Mouse (Mus musculus): ENCODE data around the gene Ttc7b.

GRCm38 (mm10) chr12:100508668-100509067 is 12.0 kb downstream of the Ttc7b start:
- TF ChIP-seq CEBPB (IDR thresholded peaks at IDR 0.05; ENCODE audit: low read depth) (no peak), CTCF (IDR thresholded peaks at IDR 0.05; ENCODE audit: control insufficient read depth, insufficient read depth, insufficient read length) (no peak), USF1 (IDR thresholded peaks at IDR 0.05; ENCODE audit: low read depth) (no peak), MYOD1 (IDR thresholded peaks at IDR 0.05; ENCODE audit: control insufficient read depth, insufficient read length, low read depth) (no peak), MYOG (IDR thresholded peaks at IDR 0.05; ENCODE audit: control insufficient read depth, extremely low read depth, insufficient read length) (no peak), MAX (IDR thresholded peaks at IDR 0.05) (no peak), FOSL1 (IDR thresholded peaks at IDR 0.05; ENCODE audit: insufficient read depth, low read length, poor library complexity, severe bottlenecking) (no peak)

Measured in C2C12 (cell line).